Mouse (Mus musculus) olfactory bulb, adult 2 months (tissue): ENCODE measurements at regions not wholly inside any gene's neighbourhood (a gene's known extent, or its start where the extent isn't known, plus 50 kb on each side); places are given as distances from the start of the nearest gene placed in this dataset.

Experiments
- H3K27ac ChIP-seq: fragments of 200-500 bp; 2 replicates; pipeline ENCODE4 v1.5.1; 2012; ENCODE audit warnings: low read depth, low read length; ENCODE audit not compliant: insufficient read depth
- H3K4me1 ChIP-seq: fragments of 200-500 bp; 2 replicates; pipeline ENCODE4 v1.6.1; 2012; ENCODE audit warnings: low read length; ENCODE audit not compliant: control insufficient read depth, insufficient read depth
- H3K4me3 ChIP-seq: fragments of 200-500 bp; 2 replicates; pipeline ENCODE4 v1.5.1; 2012; ENCODE audit warnings: mild to moderate bottlenecking, low read depth, low read length, moderate library complexity; ENCODE audit not compliant: insufficient read depth
- CTCF ChIP-seq: fragments of 200-500 bp; IDR thresholded peaks from 2 replicates; pipeline ENCODE4 v1.5.1; 2012; ENCODE audit warnings: low read depth, mild to moderate bottlenecking, low read length, moderate library complexity; ENCODE audit not compliant: insufficient read depth
- POLR2A ChIP-seq: fragments of 200-500 bp; IDR thresholded peaks from 2 replicates; pipeline ENCODE4 v1.6.1; 2012; ENCODE audit warnings: mild to moderate bottlenecking, low read depth, low read length, moderate library complexity; ENCODE audit not compliant: insufficient read depth
- WGBS: fragments of 180-500 bp; shearing (Covaris S2); methylation state at CpG from one replicate; pipeline ENCODE4 v1.1.7; 2018; 5-methylcytosine and 5-hydroxymethylcytosine counted together

DNA sequence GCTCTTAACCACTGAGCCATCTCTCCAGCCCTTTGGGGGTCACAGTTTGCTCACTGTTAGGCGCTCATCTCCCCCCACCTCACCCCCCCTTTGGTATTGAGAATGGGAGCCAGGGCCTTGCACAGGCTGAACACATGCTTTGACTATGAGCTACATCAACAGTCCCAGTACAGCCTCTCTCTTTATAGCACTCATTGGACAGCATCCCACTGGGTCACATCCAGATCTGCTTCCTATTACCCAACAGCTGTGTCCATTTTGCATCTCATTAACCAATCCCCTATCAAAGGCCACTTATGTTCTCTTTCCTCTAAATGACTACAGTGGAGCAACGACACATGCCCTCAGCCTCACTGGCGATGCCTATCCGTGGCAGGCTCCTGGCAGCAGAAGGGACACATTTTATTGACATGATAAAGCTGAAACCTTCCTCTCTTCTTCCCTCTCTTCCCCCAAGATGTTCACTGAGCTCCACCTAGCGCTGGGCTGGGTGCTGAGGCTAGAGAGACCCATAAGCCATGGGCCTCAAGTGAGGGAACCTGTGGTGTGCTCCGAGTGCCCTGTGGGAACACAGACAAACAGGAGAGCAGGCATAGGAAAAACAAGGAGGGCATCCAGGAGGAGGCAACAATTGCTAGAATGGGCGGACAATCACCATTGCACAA, 57.3 kb upstream of the Smg1 start:
- 59% methylated on average over 7 of the region's 7 CpGs for WGBS
- Histone ChIP-seq H3K4me3 (no peak overlapping the region), H3K27ac (no peak overlapping the region), H3K4me1 (peaks cover 3% of the 10 kb centered on the region; the same call in 1 of the 2 replicates)
- TF ChIP-seq POLR2A = no peak
- no peak for TF ChIP-seq CTCF

DNA sequence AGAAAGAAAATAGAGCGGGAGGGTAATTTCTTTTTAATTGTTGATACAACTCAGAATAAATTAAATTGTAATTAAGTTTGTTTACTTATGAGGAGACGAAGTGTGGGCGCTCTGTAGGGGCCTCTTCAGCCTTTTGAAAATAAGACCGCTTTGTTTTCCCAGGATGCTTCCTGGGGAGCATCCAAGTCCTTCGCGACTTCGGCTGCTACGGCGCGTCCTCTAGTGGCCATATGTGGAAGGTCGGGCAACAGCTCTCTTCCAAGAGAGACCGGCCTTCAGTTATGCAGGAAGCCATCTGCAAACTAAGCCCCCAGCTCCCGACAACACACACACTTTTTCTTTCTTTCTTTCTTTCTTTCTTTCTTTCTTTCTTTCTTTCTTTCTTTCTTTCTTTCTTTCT, 54.1 kb upstream of the Smg1 start:
- WGBS = 1% methylated on average over 13 of the region's 13 CpGs
- no peak overlapping the region for H3K4me3 ChIP-seq

DNA sequence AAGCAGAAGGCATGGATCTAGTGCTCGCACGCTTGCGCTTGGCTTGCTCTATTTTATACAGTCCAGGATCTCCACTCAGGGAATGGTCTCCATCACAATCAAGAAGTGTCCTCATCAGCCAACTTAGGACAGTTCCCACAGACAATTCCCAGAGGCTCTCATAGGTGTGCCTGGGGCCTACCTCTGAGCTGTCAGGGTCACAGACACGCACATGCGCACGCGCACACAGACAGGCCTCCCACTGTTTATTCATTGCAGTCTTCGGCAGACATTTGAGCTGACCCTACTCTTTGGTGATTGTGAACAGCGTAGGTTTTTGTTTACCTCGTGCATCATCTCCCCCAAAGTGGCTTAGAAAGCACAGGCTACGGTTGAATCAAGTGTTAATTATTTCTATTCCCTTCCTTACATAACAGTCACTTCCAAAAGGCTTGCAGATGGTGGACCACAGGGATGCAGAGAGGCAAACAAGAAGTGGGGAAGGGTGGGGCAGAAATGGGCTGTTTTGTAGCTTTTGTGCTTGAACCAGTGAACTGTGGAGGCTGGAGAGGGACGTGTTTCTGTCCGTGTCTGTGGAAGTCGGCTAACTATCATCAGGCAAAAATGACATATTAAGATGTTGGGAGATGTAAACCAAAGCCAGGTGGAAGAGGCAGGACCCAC, 53.5 kb upstream of the Smg1 start:
- no peak overlapping the region for H3K27ac ChIP-seq
- TF ChIP-seq CTCF (no peak), POLR2A (no peak)
- WGBS = 69% methylated on average over 14 of the region's 14 CpGs
- peaks cover 3% of the 10 kb centered on the region; the same call in 1 of the 2 replicates for H3K4me1 ChIP-seq
- no peak overlapping the region for H3K4me3 ChIP-seq

More for the DNA sequence above, 54.1 kb upstream of the Smg1 start:
- peak; percentile 98 for TF ChIP-seq CTCF
- no peak for TF ChIP-seq POLR2A
- Histone ChIP-seq H3K27ac (no peak overlapping the region), H3K4me1 (peaks cover 3% of the 10 kb centered on the region; the same call in 1 of the 2 replicates)

DNA sequence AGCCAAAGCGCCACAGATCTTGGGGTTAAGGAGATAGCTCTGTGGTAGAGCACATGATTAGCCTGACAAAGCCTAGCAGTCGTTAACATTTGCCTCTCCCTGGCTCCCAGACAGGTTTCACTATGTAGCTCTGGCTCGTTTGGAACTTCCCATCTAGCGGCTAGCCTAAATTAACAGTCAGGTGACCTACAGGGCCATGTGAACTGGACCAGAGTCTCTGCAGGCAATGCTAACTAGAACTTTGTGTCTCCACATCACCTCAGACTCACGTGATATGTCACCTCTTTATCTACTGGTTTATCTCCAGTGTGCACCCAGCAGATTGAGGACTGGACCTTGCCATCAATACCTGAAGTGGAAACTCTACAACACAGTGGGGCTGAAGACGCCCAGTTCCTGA, 52.4 kb upstream of the Smg1 start:
- WGBS = 90% methylated on average over 6 of the region's 6 CpGs
- no peak overlapping the region for H3K4me3 ChIP-seq
- no peak for TF ChIP-seq CTCF
- TF ChIP-seq POLR2A = no peak
- no peak overlapping the region for H3K27ac ChIP-seq
- H3K4me1 ChIP-seq = peaks cover under 1% of the 10 kb centered on the region; the same call in 1 of the 2 replicates

DNA sequence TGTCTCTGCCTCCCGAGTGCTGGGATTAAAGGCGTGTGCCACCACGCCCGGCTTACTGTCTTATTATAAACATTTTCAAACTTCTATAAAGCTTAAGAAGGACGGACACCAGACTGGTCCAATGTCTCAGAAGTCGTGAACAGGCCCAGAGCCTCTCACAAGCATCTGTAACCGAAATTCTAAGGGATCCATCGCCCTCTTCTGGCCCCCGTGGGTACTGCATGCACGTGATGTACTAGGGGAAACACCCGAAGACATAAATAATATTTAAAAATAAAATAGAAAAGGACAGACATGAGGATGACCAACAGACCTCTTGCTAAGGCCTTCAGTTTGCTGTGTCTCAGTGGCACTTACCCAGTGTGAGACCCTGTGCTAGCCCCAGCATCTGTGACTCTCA, 51.8 kb upstream of the Smg1 start:
- WGBS = 89% methylated on average over 11 of the region's 11 CpGs
- no peak overlapping the region for H3K27ac ChIP-seq
- H3K4me3 ChIP-seq = no peak overlapping the region
- TF ChIP-seq CTCF (no peak), POLR2A (no peak)
- no peaks in the 10 kb centered on the region for H3K4me1 ChIP-seq

DNA sequence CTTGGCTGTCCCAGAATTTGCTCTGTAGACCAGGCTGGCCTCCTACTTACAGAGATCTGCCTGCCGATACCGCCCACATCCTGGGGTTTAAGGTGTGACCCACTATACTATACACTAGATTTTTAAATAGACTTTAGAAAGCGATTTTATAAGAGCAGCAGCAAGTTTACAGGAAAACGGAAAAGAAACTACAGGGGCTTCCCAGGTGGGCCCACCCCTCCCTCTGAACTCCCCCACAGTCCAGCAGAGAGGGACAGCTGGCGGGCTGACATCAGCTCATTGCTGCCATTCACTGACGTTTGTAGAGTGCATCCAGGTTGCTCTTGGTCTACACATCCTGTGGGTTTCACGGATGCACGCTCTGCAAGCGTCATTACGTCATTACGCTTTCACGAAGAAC, 51.2 kb upstream of the Smg1 start:
- H3K4me1 ChIP-seq = no peaks in the 10 kb centered on the region
- no peak for TF ChIP-seq POLR2A
- no peak for TF ChIP-seq CTCF
- 94% methylated on average over 12 of the region's 12 CpGs for WGBS
- no peak overlapping the region for H3K4me3 ChIP-seq
- H3K27ac ChIP-seq = no peak overlapping the region
